Mouse (Mus musculus) heart, embryonic 16.5 days (tissue): ENCODE results near the gene Slc1a2. TPM values are rescaled to one million over a fixed set of nuclear protein-coding genes. Genes with fewer than 3 reads are reported as not detected.
A peak's percentile ranks its signal among the peaks of the same experiment; 100 is the strongest.

Experiments
- ATAC-seq: fragments of 200-750 bp; cut with Nextera tagmentation; replicated peaks from 2 replicates; pipeline ENCODE4 v1.8.0; 2017; ENCODE audit warnings: moderate number of reproducible peaks; ENCODE audit not compliant: insufficient read depth, low FRiP score; ENCODE audit errors: extremely low read depth
- H3K27ac ChIP-seq: fragments of 300-500 bp; sonication (generic); 2 replicates; pipeline ENCODE4 v1.5.1; 2014; ENCODE audit warnings: mild to moderate bottlenecking, low read length, control low read depth, moderate library complexity
- H3K27me3 ChIP-seq: fragments of 300-500 bp; sonication (generic); 2 replicates; pipeline ENCODE4 v1.6.1; 2014; ENCODE audit warnings: low read length, mixed read lengths; ENCODE audit not compliant: control insufficient read depth, insufficient read depth
- H3K36me3 ChIP-seq: fragments of 300-500 bp; sonication (generic); 2 replicates; pipeline ENCODE4 v1.6.1; 2014; ENCODE audit not compliant: control insufficient read depth, insufficient read depth
- H3K4me1 ChIP-seq: fragments of 300-500 bp; sonication (generic); 2 replicates; pipeline ENCODE4 v1.6.1; 2014; ENCODE audit warnings: low read length, mixed read lengths; ENCODE audit not compliant: control insufficient read depth, insufficient read depth
- H3K4me2 ChIP-seq: fragments of 300-500 bp; sonication (generic); 2 replicates; pipeline ENCODE4 v1.6.1; 2014; ENCODE audit warnings: low read depth, mild to moderate bottlenecking, control low read depth, low read length
- H3K4me3 ChIP-seq: fragments of 300-500 bp; sonication (generic); 2 replicates; pipeline ENCODE4 v1.5.1; 2014; ENCODE audit warnings: mild to moderate bottlenecking, control low read depth, low read length
- H3K9ac ChIP-seq: fragments of 300-500 bp; sonication (generic); 2 replicates; pipeline ENCODE4 v1.6.1; 2014; ENCODE audit warnings: low read length, control low read depth
- H3K9me3 ChIP-seq: fragments of 300-500 bp; sonication (generic); replicated peaks from 2 replicates; pipeline ENCODE4 v1.6.1; 2016; ENCODE audit warnings: low read length; ENCODE audit not compliant: control insufficient read depth
- WGBS: fragments of 180-500 bp; shearing (Covaris S2); extraction: QIAGEN DNeasy Blood & Tissue Kit; methylation state at CpG from one replicate; pipeline ENCODE4 v1.1.7; 2014; 5-methylcytosine and 5-hydroxymethylcytosine counted together
- polyA plus RNA-seq: library from polyadenylated mRNA; unstranded; fragments of >200 nt; fragmentation: Nextera tagmentation; extraction: Ambion mirVana; gene quantifications from 2 replicates; pipeline ENCODE4 v1.2.1, GENCODE M21; 2015

Gene Slc1a2
- polyA plus RNA-seq, 1 experiment from 2014 or later: 0.32 TPM

DNA sequence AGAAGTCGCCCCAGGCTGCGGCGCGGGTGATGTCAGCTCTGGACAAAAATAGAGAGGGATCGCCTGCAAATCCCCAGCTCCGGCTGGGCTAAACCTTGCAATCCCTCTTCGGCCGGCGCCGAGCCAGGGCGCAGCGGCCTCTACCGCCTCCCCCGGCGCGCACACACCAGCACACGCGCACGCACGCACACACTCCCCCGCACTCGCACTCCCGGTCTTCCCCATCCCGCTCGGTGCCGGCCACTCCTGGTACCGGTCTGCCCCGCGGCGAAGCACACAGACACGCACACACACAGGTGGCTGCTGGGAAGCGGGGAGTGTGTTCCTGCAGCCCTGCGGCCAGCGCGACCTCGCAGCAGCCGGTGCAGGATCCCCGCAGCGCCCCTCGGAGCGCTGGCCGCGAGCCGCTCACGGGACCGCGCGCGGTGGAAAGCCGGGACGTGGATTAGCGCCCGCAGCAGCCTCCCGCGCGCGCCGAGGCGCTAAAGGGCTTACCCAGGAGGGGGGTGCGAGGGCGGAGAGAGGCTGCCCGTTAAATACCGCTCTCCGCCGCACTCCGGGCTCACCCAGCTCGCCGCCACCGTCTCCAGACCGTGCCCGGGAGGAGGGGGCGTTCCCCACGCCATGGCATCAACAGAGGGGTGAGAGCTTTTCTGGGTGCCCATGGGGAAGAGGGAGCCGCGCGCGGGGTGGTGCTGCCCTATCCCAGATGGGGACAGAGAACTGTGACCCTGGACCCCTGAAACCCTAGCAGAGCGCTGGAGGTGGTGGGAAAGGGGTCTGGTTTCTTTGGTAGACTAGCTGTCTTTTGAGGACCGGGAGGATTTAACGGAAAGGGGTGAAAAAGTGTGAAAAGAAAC lies 432 bp downstream of the Slc1a2 start:
- Histone ChIP-seq H3K4me2 (peak overlapping the region; percentile 99), H3K27ac (no peak overlapping the region), H3K27me3 (peaks cover 25% of the 10 kb centered on the region), H3K4me1 (peaks cover 5% of the 10 kb centered on the region; the same call in 1 of the 2 replicates), H3K9me3 (no peaks in the 10 kb centered on the region), H3K36me3 (no peaks in the 10 kb centered on the region), H3K9ac (peak overlapping the region; percentile 68), H3K4me3 (peak overlapping the region; percentile 71)
- WGBS: 1% methylated on average over 63 of the region's 80 CpGs
- peak; percentile 71 for ATAC-seq

DNA sequence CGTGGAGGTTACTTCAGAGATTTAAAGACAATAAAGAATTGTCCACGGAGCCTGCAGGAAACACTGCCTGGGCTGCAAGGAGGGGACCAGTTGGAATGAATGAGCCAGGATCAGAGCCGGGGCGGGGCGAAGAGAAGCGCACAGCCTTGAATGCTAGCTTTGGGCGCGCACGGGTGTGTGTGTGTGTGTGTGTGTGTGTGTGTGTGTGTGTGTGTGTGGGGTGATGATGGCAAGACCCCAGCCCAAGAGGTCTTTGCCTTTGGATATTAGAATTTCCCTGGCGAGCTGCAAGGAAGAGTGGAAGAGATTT lies 1.0 kb downstream of the Slc1a2 start:
- H3K4me2 ChIP-seq: peak overlapping the region; percentile 99
- peak overlapping the region; percentile 71 for H3K4me3 ChIP-seq
- peaks cover 5% of the 10 kb centered on the region; the same call in 1 of the 2 replicates for H3K4me1 ChIP-seq
- peaks cover 25% of the 10 kb centered on the region for H3K27me3 ChIP-seq
- peak overlapping the region; percentile 68; the same call in 1 of the 2 replicates for H3K9ac ChIP-seq
- H3K9me3 ChIP-seq: no peaks in the 10 kb centered on the region
- ATAC-seq: no peak
- WGBS: 1% methylated on average over 10 of the region's 10 CpGs
- H3K27ac ChIP-seq: no peak overlapping the region
- no peaks in the 10 kb centered on the region for H3K36me3 ChIP-seq

DNA sequence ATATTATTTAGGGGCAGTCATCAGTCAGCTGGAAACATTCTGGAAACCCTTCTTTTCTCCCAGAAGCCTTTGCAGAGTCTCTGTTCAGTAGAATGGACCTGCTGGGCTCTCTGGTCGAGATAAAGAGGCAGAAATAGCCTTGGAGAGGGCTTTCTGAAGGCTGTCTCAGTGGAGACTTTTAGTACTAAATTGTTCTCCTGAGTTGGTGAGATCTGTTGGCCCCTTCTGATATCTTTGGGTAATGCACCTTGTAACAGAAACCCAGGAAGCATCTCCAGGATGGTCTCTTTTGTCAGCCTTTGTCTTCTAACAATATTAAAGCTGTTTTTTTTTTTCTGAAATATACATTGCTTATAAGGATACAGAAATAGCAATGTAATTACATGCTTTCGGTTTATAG lies 2.6 kb downstream of the Slc1a2 start:
- H3K4me2 ChIP-seq: no peak overlapping the region
- H3K4me3 ChIP-seq: no peak overlapping the region
- H3K36me3 ChIP-seq: no peaks in the 10 kb centered on the region
- no peak for ATAC-seq
- 51% methylated on average over 2 of the region's 2 CpGs for WGBS
- H3K27me3 ChIP-seq: peaks cover 25% of the 10 kb centered on the region
- H3K9ac ChIP-seq: no peak overlapping the region
- peaks cover 5% of the 10 kb centered on the region; the same call in 1 of the 2 replicates for H3K4me1 ChIP-seq
- no peaks in the 10 kb centered on the region for H3K9me3 ChIP-seq
- H3K27ac ChIP-seq: no peak overlapping the region

DNA sequence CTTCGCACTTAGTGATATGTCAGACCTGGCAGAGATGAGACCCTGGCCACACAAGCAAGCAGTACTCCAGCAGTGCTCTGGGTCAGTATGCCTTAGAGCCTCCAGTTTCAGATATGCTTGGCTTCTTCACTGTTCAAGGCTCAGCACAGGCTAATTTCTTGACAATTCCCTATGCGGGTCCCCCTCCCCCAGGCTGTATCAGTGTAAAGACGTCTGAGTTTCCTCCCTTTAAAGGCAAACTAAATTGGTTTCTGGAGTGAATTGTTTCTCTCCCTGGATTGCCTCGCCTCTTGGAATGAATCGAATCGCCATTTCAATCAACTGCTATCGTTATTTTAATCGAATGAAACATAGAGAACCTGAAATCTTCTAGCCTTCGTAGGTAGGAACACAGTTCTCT lies 4.5 kb downstream of the Slc1a2 start:
- no peak for ATAC-seq
- WGBS: 57% methylated on average over 9 of the region's 9 CpGs
- no peaks in the 10 kb centered on the region for H3K9me3 ChIP-seq
- no peak overlapping the region for H3K4me2 ChIP-seq
- H3K36me3 ChIP-seq: no peaks in the 10 kb centered on the region
- peaks cover 5% of the 10 kb centered on the region; the same call in 1 of the 2 replicates for H3K4me1 ChIP-seq
- no peak overlapping the region for H3K4me3 ChIP-seq
- no peak overlapping the region for H3K9ac ChIP-seq
- no peak overlapping the region for H3K27ac ChIP-seq
- peaks cover 19% of the 10 kb centered on the region for H3K27me3 ChIP-seq

DNA sequence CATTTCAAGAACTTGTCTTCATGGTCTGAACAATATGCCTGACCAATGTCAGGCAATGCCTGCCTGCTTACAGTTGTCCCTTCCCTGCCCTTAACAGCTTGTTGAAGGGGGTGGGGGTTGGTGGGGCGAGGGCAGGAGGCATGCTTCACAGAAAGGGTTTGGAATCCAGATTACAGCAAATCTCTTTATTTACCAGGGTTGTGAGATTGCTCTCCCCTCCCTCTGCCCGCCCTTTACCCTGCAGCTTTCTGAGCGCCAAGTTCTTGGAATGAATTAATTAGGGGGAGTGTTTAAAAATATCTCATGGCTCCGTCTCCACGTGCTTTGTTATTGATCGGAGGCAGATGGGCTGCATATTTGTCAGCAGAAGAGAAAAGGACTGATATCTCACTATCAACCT lies 4.9 kb downstream of the Slc1a2 start:
- Histone ChIP-seq H3K9me3 (no peaks in the 10 kb centered on the region), H3K9ac (no peak overlapping the region), H3K4me1 (peaks cover 2% of the 10 kb centered on the region; the same call in 1 of the 2 replicates), H3K27me3 (peaks cover 17% of the 10 kb centered on the region), H3K4me2 (no peak overlapping the region), H3K27ac (no peak overlapping the region), H3K4me3 (no peak overlapping the region), H3K36me3 (no peaks in the 10 kb centered on the region)
- 23% methylated on average over 6 of the region's 6 CpGs for WGBS
- no peak for ATAC-seq

DNA sequence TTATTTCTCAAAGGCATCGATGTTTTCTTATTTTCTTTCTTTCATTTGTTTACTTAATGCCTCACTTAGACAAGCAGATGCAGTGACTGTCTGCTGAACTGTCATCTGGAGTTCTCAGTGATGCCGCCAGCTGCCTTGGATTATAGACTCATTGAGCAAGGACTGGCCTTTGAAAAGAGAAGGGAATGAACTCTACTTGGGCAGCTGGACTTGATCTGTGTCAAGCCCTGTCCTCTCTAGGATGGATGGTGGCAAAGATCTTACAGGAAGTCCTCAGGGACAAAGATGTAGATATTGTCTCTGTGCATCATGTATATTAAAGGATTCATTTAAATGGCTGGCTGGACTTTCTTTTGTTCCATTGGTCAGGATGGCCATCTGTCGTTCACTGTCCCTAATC lies 5.4 kb downstream of the Slc1a2 start:
- H3K9me3 ChIP-seq: no peaks in the 10 kb centered on the region
- no peaks in the 10 kb centered on the region for H3K36me3 ChIP-seq
- ATAC-seq: no peak
- peaks cover 2% of the 10 kb centered on the region; the same call in 1 of the 2 replicates for H3K4me1 ChIP-seq
- H3K4me3 ChIP-seq: no peak overlapping the region
- H3K4me2 ChIP-seq: no peak overlapping the region
- H3K9ac ChIP-seq: no peak overlapping the region
- 67% methylated on average over 3 of the region's 3 CpGs for WGBS
- H3K27me3 ChIP-seq: peaks cover 17% of the 10 kb centered on the region
- no peak overlapping the region for H3K27ac ChIP-seq

DNA sequence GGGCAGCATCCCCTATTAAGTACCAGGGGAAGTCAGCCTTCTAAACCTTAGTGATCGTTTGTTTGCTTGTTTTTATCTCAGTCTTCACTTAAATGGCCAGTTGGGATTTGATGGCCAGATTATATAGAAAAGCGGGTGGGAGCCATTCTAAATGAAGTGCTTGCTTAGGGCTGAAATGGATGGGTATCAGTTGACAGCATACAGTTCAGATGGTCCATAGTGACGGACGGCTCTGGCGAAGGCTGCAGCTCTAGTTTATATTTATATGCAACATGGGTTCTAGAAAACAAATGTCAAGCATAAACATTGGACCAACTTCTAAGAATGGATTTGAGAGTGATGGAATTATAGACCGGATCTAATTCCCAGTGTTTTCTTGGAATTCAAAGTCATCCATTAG lies 9.5 kb downstream of the Slc1a2 start:
- 57% methylated on average over 6 of the region's 6 CpGs for WGBS
- no peak overlapping the region for H3K4me2 ChIP-seq
- no peak overlapping the region for H3K27ac ChIP-seq
- H3K9me3 ChIP-seq: no peaks in the 10 kb centered on the region
- ATAC-seq: no peak
- H3K4me1 ChIP-seq: 0 out of 2 replicates have a peak, but pooled peaks cover 2% of the 10 kb centered on the region
- H3K9ac ChIP-seq: no peak overlapping the region
- no peak overlapping the region for H3K4me3 ChIP-seq
- no peaks in the 10 kb centered on the region for H3K36me3 ChIP-seq
- no peaks in the 10 kb centered on the region; the same call in 1 of the 2 replicates for H3K27me3 ChIP-seq

DNA sequence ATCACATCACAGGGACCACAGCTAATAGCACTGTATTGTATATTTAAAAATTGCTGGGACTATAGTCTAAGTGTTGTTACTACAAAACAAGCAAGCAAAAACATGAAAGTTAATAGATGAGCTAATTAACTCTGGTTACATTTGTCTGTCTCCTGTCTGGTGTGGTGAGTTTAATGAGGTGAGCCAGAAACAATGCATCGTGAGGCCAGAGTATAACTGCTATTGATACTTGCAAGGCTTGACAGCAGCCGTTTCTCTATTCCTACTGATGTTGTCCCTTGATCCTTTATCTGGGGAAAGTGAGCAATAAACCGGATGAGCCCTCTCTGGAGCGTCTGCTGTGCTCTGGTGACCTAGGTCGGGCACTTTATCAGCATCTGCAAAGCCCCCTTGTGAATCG lies 11.1 kb downstream of the Slc1a2 start:
- Histone ChIP-seq H3K4me3 (no peak overlapping the region), H3K4me2 (no peak overlapping the region), H3K27ac (no peak overlapping the region), H3K27me3 (no peaks in the 10 kb centered on the region; the same call in 1 of the 2 replicates), H3K9ac (no peak overlapping the region), H3K9me3 (no peaks in the 10 kb centered on the region), H3K4me1 (no peaks in the 10 kb centered on the region), H3K36me3 (no peaks in the 10 kb centered on the region)
- 32% methylated on average over 6 of the region's 6 CpGs for WGBS
- no peak for ATAC-seq

DNA sequence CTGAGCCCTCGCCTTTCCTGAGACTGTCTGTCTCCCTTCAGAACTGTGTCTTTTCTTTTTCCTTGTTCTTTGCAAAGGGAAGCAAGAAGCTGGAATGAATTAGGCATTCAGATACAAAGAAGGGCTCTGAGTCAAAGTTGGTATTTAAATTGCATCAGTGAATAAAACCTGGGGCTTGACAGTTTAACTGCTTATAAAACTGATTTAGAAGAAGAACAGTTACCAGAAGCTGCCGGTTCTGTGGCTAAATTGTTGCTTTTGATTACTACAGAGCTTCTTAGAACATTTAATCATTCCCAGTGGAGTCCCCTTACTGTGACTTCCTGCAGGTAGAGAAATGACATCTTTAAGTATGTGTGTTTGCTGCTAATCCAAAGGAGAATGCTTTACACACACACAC lies 16.1 kb downstream of the Slc1a2 start:
- Histone ChIP-seq H3K27ac (no peak overlapping the region), H3K36me3 (no peaks in the 10 kb centered on the region), H3K9me3 (no peaks in the 10 kb centered on the region), H3K4me1 (no peaks in the 10 kb centered on the region), H3K4me2 (no peak overlapping the region), H3K27me3 (no peaks in the 10 kb centered on the region), H3K4me3 (no peak overlapping the region), H3K9ac (no peak overlapping the region)
- no peak for ATAC-seq
- 64% methylated on average over 2 of the region's 2 CpGs for WGBS
